Mouse (Mus musculus) cerebellum, adult 11 months (tissue): ENCODE results near the gene Fgf22.

ENCODE experiments used
- DNase-seq: peaks from one replicate; pipeline ENCODE4 v3.0.0; 2022

The Fgf22 gene

GRCm38 (mm10) chr10:79768400-79768799, 13.5 kb downstream of the Fgf22 start:
- peak; percentile 76 for DNase-seq

- DNase-seq, result no peak
These were observed 14.5 kb downstream of the Fgf22 start for GRCm38 (mm10) chr10:79769329-79769728.

- no peak for DNase-seq
These were observed 17.4 kb downstream of the Fgf22 start for GRCm38 (mm10) chr10:79772320-79772719.

GRCm38 (mm10) chr10:79773208-79773607, 18.3 kb downstream of the Fgf22 start:
- DNase-seq, result no peak

- no peak for DNase-seq
These were observed 19.8 kb downstream of the Fgf22 start for GRCm38 (mm10) chr10:79774486-79775279.

- DNase-seq, result no peak
These were observed 22.2 kb downstream of the Fgf22 start, which contains the start of gene Fstl3 for GRCm38 (mm10) chr10:79777103-79777531. Fstl3 (plus strand) TSS chr10:79777272.

GRCm38 (mm10) chr10:79778006-79778405, 23.1 kb downstream of the Fgf22 start:
- DNase-seq, result no peak

GRCm38 (mm10) chr10:79779193-79779592, 24.3 kb downstream of the Fgf22 start:
- DNase-seq, result no peak

GRCm38 (mm10) chr10:79779784-79780663, 25.1 kb downstream of the Fgf22 start:
- peak; percentile 98 for DNase-seq

GRCm38 (mm10) chr10:79780664-79781015, 25.8 kb downstream of the Fgf22 start:
- no peak for DNase-seq

- DNase-seq, result no peak
These were observed 26.3 kb downstream of the Fgf22 start for GRCm38 (mm10) chr10:79781139-79781538.

- no peak for DNase-seq
These were observed 27.1 kb downstream of the Fgf22 start for GRCm38 (mm10) chr10:79781956-79782355.

GRCm38 (mm10) chr10:79783050-79783449, 28.2 kb downstream of the Fgf22 start:
- no peak for DNase-seq

GRCm38 (mm10) chr10:79783920-79784800, 29.3 kb downstream of the Fgf22 start:
- DNase-seq, result peak; percentile 12

GRCm38 (mm10) chr10:79788386-79789158, 33.7 kb downstream of the Fgf22 start:
- peak; percentile 75 for DNase-seq

GRCm38 (mm10) chr10:79789581-79789980, 34.7 kb downstream of the Fgf22 start:
- no peak for DNase-seq

- no peak for DNase-seq
These were observed 36.0 kb downstream of the Fgf22 start, which contains the start of gene Prss57 for GRCm38 (mm10) chr10:79790861-79791260. Prss57 (minus strand) TSS chr10:79790961.

- no peak for DNase-seq
These were observed 37.6 kb downstream of the Fgf22 start for GRCm38 (mm10) chr10:79792339-79793040.

- peak; percentile 84 for DNase-seq
These were observed 38.3 kb downstream of the Fgf22 start, which contains the start of gene Palm for GRCm38 (mm10) chr10:79793051-79793737. Palm (plus strand) TSS chr10:79793572.

- DNase-seq, result no peak
These were observed 39.0 kb downstream of the Fgf22 start for GRCm38 (mm10) chr10:79793738-79794490.
